Mouse (Mus musculus) mammary gland, adult 2 months (tissue): Measurements from ENCODE around the gene Ccpg1. TPM values are rescaled to one million over a fixed set of nuclear protein-coding genes. Genes with fewer than 3 reads are reported as not detected.

Source experiments
- polyA plus RNA-seq: library from polyadenylated mRNA; depleted of rRNA; stranded (reverse); fragments of >200 nt; gene quantifications from 2 replicates; pipeline ENCODE4 v1.2.3, GENCODE M21; 2012; ENCODE audit warnings: low replicate concordance; rRNA removed

The Ccpg1 gene
- polyA plus RNA-seq = 6.8 and 10.5 TPM in 2 replicates

DNA sequence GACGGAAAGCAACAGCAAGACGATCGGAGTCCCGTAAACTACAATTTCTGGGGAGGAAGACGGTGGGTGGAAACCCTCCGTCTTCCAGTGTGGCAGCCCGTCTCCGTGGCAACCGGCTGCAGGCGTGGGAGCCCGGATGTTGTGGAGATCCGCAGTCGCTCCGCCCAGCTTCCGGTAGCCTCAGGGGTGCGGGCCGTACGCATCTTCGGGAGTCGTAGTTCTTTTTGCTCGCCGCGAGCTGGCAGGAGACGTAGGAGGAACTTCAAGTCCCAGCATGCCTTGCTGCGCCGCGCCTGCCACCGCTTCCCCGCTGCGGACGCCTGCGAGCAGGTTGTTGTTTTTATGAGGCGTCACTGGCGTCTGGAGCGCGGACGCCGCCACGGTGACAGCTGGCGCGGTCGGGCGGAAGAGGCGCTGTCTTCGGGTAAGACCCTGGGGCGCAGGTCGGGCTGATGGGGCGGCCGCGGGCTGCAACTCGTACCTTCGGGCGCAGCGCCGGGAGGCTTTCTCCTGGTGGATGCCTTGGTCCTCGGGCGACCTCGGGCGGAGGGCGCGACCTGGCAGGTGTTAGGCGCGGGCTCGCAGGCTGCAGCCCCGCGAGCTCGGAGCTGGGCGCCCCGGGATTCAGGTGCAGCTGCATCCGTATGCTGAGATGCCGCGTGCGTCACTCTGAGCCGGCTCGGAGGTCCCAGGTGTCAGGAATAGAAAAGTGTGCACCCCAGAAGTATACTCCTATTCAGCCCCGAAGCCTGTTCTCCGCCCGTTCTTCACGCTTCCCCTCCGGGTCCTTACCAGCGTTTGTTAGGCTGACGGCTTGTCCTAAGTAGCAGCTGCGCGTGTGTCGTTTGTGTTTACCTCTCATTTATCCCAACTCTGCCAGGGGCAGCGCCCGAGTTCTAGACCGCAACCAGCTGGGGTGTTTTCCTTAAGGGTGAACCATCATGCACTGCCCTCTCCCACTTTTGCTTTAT is at the start of gene Ccpg1, which contains the start of gene Ccpg1os:
Gene Ccpg1 (plus strand): TSS at position 180 of the 971 bp plus-strand sequence.
Gene Ccpg1os (minus strand): TSS at position 133 of the 971 bp plus-strand sequence.

DNA sequence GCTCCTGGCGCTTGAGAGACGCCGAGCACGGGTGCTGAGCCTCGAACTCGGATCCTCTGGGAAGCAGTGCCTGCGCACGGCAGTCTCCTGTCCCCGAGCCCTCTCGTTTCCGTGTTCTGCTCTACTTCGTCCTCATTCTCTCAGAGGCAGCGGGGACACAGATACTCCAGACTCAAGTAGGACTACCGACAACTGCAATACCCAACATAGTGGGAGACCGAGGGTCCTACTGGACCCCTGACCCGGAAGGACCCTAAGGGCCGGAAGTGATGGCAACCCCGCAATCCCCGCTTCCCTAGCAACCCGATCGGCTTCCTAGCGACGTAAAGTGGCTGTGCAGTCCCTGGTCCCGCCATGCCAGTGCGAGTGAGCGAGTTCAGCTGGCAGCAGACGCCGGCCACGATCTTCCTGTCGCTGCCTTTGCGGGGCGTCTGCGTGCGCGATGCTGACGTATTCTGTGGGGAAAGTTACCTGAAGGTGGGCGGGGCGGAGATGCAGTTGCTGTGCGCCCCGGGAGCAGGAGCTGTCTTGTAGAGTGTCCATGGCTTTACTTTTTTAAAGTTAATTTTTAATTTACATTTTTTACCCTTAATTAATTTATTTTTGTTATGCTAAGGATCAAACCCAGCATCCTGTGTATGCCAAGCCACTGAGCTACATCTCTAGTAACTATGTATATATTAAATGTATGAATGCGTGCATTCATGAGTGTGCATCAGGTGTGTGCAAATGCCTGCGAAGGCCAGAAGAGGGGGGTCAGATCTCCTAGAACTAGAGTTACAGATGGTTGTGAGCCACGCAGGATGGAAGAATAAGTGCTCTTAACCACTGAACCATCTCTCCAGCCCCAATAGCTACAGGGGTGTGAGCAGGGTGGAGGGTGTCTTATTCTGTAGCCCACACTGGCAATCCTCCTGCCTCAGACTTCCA is 26.4 kb upstream of the Ccpg1 start, which contains the start of the genes Dyx1c1 and Gm44503:
Gene Dyx1c1 (plus strand): TSS at position 265 of the 930 bp plus-strand sequence.
Gene Gm44503 (plus strand): TSS at position 332 of the 930 bp plus-strand sequence.

DNA sequence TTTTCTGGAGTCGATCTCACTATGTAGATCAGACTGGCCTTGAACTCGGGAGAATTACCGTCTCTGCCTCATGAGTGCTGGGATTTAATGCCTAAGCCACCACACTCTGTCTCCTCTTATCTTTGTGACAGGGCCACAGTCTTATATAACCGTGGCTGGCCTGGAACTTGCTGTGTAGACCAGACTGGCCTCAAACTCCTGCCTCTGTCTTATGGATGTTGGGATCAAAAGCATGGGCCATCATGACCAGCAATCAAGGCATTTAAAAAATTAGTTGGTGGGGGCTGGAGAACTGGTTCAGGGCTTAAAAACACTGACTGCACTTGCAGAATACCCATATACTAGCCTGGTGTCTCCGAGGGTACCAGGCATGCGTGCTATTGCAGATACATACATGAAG is 54.9 kb downstream of the Ccpg1 start, which contains the start of gene Pigb:
Gene Pigb (minus strand): TSS at position 299 of the 400 bp plus-strand sequence.

DNA sequence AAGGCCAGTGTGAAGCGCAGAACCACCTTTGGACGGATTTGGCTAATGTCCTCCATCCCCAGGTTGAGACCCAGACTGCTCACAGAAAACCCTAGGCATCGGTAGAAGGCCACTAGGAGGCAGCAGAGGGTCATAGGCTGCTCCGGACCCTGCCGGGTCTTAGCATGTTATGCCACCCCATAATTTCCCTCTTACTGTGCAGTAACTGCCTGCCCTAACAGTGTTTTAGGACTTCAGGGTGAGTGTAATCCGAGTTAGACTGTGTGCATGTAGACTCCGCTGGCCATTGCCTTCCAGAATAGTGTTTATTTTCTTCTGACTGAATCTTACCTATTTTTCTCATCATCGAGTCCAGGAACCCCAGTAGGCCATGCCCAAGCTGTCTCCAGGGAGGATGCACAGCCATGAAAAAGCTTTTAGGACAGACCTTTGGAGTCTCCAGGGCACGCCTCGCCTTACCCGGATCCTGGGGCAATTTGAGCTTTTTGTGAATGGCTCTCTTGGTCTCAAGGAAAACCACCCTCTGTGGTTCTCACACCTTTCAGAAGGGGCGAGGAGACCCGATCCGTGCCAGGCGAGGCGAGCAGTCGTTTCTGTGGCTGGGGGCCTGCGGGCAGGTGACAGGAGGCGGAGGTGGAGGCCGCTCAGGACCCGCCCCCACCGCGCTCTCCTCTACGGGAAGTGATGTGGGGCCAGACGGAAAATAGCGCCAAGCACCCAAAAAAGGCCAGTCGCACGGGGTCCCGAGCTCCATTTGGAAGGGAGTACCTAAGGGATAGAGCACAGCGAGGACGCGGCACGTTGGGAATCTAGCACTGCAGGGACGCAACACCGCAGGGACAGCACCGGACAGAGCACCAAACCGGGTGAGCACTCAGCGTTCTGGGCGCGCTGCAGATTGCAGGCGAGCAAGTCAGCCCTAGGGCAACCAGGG is 59.2 kb downstream of the Ccpg1 start, which contains the start of gene Rab27a:
Gene Rab27a (plus strand): TSS at position 709 of the 934 bp plus-strand sequence.

Other genes with a start within 250 kb of the Ccpg1 start
- gene Prtg, start 178.6 kb upstream of the Ccpg1 start, polyA plus RNA-seq = 0.36 and 0.47 TPM in 2 replicates
- 0.93 and 2.5 TPM in 2 replicates for gene Pygo1, start 59.8 kb upstream of the Ccpg1 start, polyA plus RNA-seq
- gene Dyx1c1, start 26.6 kb upstream of the Ccpg1 start, polyA plus RNA-seq = 0.23 and 0.52 TPM in 2 replicates
- gene Gm44503, start 26.6 kb upstream of the Ccpg1 start, polyA plus RNA-seq = not detected in 2 replicates
- gene Ccpg1os, start within 50 bp of the Ccpg1 start, polyA plus RNA-seq = 7.3 and 12.4 TPM in 2 replicates
- gene Pigb, start 54.9 kb downstream of the Ccpg1 start, polyA plus RNA-seq = 6.4 and 13.4 TPM in 2 replicates
- gene Rab27a, start 59.4 kb downstream of the Ccpg1 start, polyA plus RNA-seq = 3.2 and 3.7 TPM in 2 replicates
- 0.09 and 0.49 TPM in 2 replicates for gene Khdc3, start 116.4 kb downstream of the Ccpg1 start, polyA plus RNA-seq
- gene Gm20509, start 117.0 kb downstream of the Ccpg1 start, polyA plus RNA-seq = not detected in 2 replicates
- gene Rsl24d1, start 128.0 kb downstream of the Ccpg1 start, polyA plus RNA-seq = 8.2 and 22.9 TPM in 2 replicates